Mouse (Mus musculus) kidney, adult 2 months (tissue): ENCODE measurements around the gene Wfikkn1.

ENCODE experiments used
- CTCF ChIP-seq: fragments of 200-500 bp; conservative IDR thresholded peaks from 2 replicates; pipeline ENCODE4 v1.5.1; 2011; ENCODE audit warnings: low read depth, mild to moderate bottlenecking, control low read depth, low read length, moderate library complexity, mixed read lengths; ENCODE audit not compliant: insufficient read depth, insufficient read length
- POLR2A ChIP-seq: fragments of 200-500 bp; IDR thresholded peaks from one replicate; pipeline ENCODE4 v1.6.1; 2011; ENCODE audit warnings: low read depth, low read length, control low read depth

DNA sequence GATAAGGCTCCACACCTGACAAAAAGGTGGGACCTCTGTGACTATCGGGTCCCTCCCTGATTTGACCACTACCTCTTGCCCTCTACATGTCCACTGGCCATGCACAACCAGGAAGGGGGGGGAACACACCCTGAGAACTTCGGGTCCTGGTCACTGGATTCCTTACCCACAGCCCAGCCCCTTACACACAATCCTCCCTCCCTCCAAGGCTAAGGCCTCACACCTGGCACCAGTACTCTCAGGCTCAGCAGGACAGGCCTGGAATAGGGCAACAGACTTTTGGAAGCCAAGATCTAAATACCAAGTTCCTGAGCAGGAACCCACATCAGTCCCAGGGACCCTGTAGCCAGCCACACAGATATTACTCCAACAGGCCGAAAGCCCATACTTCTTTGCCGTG lies 41.8 kb downstream of the Wfikkn1 start:
- TF ChIP-seq POLR2A (no peak), CTCF (no peak)
